Mouse (Mus musculus) adrenal gland, postnatal 36 days (tissue): ENCODE measurements at regions not wholly inside any gene's neighbourhood (a gene's known extent, or its start where the extent isn't known, plus 50 kb on each side); places are given as distances from the start of the nearest gene placed in this dataset. TPM values are rescaled to one million over a fixed set of nuclear protein-coding genes. Genes with fewer than 3 reads are reported as not detected.
A peak's percentile ranks its signal among the peaks of the same experiment; 100 is the strongest.
"Not testable (repeated sequence)": the region's sequence is repeated elsewhere in the genome, so short reads cannot be mapped to it uniquely, and the experiment has no call there.

ENCODE experiments used
- DNase-seq, 2 experiments: peaks; one replicate each; pipeline ENCODE4 v3.0.0; 2021; ENCODE audit warnings: mixed read lengths in 1 of 2
- microRNA-seq: library from miRNA; unstranded; fragments of <30 nt; microRNA quantifications from one replicate; pipeline ENCODE4 v1.2.0, GENCODE M21; 2021

DNA sequence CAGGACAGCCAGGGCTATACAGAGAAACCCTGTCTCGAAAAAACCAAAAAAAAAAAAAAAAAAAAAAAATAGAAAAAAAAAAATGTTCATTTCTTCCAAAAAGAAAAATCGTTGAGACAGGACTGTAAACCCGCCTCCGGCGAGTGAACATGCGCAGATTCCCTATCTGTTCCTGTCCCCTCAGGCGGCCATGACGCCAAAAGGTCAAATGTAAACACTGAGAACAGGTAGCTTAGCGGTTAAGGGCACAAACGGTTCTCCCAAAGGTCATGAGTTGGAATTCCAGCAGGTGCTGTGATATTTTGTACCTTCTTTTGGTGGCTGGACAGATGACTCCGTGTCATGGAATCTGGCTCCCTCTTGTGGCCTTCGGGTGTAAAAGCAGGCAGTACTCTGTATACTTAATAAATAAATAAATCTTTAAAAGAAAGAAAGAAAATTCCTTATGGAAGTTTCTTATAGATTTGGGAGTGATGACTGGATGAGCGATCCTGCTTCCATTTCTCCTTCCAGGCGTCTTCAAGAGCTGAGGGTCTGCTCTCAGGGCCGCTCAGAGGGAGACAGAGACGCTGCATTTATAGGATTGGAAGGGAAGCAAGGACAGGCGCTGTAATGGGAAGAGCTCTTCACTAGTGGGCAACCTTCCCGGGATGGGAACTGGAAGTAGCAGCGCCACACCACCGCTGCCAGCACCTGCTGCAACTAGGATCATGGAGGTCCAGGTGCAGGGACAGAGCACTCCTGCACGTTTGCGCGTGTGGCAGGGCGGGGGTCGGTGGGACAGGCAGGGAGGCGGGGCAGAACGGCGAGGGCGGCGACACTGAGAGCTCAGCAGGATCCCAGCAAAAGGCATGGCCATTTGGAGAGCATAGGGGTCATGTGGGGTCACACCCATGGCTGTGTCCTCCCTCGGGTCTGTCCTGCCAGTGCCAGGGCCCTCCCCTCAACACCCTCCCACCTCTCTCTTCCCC lies 189.2 kb upstream of the Gm10767 start:
- DNase-seq: peak; percentile 7 to 22

DNA sequence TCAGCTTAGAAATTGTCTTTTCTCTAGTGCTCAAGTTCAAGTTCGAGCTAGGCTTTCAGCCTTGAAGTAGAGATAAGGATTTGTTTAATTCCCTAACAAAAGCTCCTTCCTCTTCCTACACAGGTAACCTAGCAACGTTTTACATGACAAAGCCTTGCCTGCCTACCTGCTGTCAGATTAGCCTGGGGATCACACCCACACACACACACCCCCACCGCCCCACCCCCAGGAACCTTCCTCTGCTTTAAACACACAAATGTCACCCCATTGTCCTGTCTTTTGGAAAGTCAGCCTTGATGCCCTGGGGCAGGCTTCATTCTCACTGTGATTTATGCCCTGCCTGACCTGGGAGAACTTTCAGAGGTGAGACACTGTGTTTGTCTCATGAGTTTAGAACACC lies 193.7 kb upstream of the Gm10767 start:
- not testable (repeated sequence) for DNase-seq

GRCm38 (mm10) chr13:66697983-66698535 lies 206.7 kb upstream of the Gm10767 start:
- not testable (repeated sequence) for DNase-seq

- DNase-seq: not testable (repeated sequence)
Observed at GRCm38 (mm10) chr13:66680766-66681165, 223.9 kb upstream of the Gm10767 start.

DNA sequence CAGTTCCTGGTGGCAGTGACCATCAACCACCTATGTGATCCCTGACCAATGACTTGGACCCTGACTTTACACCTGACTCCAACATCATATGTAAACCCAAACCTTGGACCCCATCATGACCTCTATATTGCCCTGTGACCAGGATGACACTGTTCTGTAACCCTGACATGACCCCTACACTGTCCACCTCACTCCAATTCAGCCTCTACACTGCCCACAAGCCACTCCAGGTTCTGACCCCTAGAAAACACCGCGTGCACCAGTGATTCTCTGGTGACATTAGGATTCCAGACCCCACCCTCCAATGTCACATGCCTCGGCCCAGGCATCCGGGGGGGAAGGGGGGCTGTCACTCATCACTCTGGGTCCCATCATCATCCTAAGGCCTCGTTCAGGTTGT lies 201.3 kb upstream of the 2410141K09Rik start:
- not testable (repeated sequence) for DNase-seq

DNA sequence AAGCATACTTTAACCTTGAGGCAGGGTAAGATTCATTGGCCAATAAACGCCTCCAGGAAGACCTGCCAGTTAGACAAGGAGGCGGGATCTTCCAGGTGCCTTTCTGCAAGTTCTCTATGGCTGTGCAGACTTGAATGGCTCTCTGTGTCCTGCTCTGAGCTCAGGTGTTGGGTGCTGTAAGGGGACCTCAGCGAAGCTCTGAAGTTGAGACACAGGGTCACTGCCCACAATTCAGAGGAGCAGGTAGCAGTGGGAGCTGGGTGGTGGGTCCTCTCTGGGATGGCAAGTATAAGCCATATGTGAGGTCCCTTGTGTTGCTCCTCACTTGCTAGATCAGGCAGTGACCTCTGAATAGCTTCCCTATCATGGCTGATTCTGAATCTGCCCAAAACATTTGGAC lies 184.8 kb upstream of the 2410141K09Rik start:
- DNase-seq: not testable (repeated sequence)

GRCm38 (mm10) chr13:66586041-66586440 lies 145.1 kb upstream of the 2410141K09Rik start:
- DNase-seq: not testable (repeated sequence)

DNA sequence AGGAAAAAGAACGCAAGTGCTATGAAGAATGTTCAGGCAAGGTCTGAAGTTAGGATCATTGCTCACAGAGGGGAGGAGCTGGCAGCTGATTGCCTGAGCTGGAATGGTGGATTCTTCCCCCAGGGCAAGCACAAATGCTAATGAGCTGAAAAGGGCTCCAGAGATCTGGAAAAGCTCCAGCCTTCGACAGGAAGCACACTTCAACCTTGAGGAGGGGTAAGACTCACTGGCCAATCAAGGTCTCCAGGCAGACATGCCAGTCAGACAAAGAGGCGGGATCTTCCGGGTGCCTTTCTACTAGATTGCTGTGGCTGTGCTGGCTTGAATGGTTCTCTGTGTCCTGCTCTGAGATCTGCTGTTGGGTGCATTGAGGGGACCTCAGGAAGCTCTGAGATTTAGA lies 122.7 kb upstream of the 2410141K09Rik start:
- DNase-seq: not testable (repeated sequence)

- not testable (repeated sequence) for DNase-seq
Observed at GRCm38 (mm10) chr13:66556397-66556796, 115.5 kb upstream of the 2410141K09Rik start.

DNA sequence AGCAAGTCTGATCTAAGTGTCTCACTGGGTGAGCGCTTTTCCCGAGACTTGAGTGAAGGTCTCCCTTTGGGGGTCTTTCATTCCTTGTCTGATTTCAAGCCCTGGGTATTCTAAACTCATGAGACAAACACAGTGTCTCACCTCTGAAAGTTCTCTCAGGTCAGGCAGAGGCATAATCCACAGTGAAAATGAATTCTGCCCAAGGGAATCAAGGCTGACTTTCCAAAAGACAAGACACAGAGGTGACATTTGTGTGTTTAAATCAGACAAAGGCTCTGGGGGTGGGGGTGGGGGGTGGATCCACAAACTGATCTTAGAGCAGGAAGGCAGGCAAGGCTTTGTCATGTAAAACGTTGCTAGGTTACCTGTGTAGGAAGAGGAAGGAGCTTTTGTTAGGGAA lies 107.0 kb upstream of the 2410141K09Rik start:
- not testable (repeated sequence) for DNase-seq

GRCm38 (mm10) chr13:66519596-66519995 lies 78.7 kb upstream of the 2410141K09Rik start:
- DNase-seq: not testable (repeated sequence)

Small RNA genes in the stretch of these regions (microRNA-seq; reads per million reads assigned to microRNA genes)
- gene Gm27501: not detected
